Comparison of ENCODE assay signal across 36 mouse cellular contexts in genomic region chr17:64820841-64821593, GRCm38 (mm10). TPM values are rescaled to one million over a fixed set of nuclear protein-coding genes. Genes with fewer than 3 reads are reported as not detected.
DNase-seq lines count a peak whose midpoint lies in the region; ATAC-seq and TF ChIP-seq lines count a peak whose summit lies in the region.
"Had no signal": no experiment of that assay in that cellular context is flagged by ENCODE, and none has a peak within 500 bp of the region (broad histone marks: within the 10 kb centered on the region; RNA-seq: fewer than 3 reads in every experiment).

No protein-coding gene starts in this region.

- TF ChIP-seq CTCF in lung, postnatal 0 days (IDR thresholded peaks at IDR 0.05): no peak

- no peaks in the 10 kb centered on the region for H3K27me3 ChIP-seq in lung, postnatal 0 days (replicated peaks; ENCODE audit: insufficient read depth, low read length)
- no peaks in the 10 kb centered on the region for H3K27me3 ChIP-seq in forebrain, embryonic 11.5 days (ENCODE audit: control insufficient read depth, insufficient read depth, low read length)
- H3K27me3 ChIP-seq: embryonic facial prominence, embryonic 13.5 days; heart, embryonic 13.5 days; intestine, embryonic 15.5 days; limb, embryonic 13.5 days; midbrain, embryonic 12.5 days; neural tube, embryonic 13.5 days; stomach, embryonic 15.5 days had no signal

- no peaks in the 10 kb centered on the region for H3K4me1 ChIP-seq in lung, postnatal 0 days (ENCODE audit: insufficient read depth, low read depth, low read length)
- no peaks in the 10 kb centered on the region for H3K4me1 ChIP-seq in forebrain, embryonic 11.5 days (replicated peaks; ENCODE audit: control insufficient read depth, insufficient read depth, low read length)
- H3K4me1 ChIP-seq: embryonic facial prominence, embryonic 13.5 days; forebrain, embryonic 10.5 days; heart, embryonic 13.5 days; intestine, embryonic 15.5 days; limb, embryonic 13.5 days; neural tube, embryonic 13.5 days; stomach, embryonic 15.5 days had no signal

- H3K4me3 ChIP-seq in lung, postnatal 0 days (ENCODE audit: low read depth, low read length): no peak overlapping the region
- H3K4me3 ChIP-seq in forebrain, embryonic 11.5 days (ENCODE audit: low read depth, low read length): no peak overlapping the region
- H3K4me3 ChIP-seq: embryonic facial prominence, embryonic 13.5 days; forebrain, embryonic 10.5 days; heart, adult 2 months; heart, embryonic 13.5 days; intestine, embryonic 15.5 days; limb, embryonic 13.5 days; megakaryocyte, embryonic 14.5 days; midbrain, embryonic 12.5 days; neural tube, embryonic 13.5 days; stomach, embryonic 15.5 days had no signal

- no peak overlapping the region for H3K27ac ChIP-seq in lung, postnatal 0 days (ENCODE audit: low read length)
- no peak overlapping the region for H3K27ac ChIP-seq in forebrain, embryonic 11.5 days (ENCODE audit: low read depth, low read length)
- H3K27ac ChIP-seq: embryonic facial prominence, embryonic 13.5 days; forebrain, embryonic 10.5 days; heart, adult 2 months; heart, embryonic 13.5 days; intestine, embryonic 15.5 days; kidney, postnatal 0 days; limb, embryonic 13.5 days; liver, embryonic 14.5 days; midbrain, embryonic 12.5 days; neural tube, embryonic 13.5 days; stomach, embryonic 15.5 days had no signal

- TF ChIP-seq EP300 in lung, postnatal 0 days (IDR thresholded peaks at IDR 0.05): no peak

- H3K4me2 ChIP-seq in lung, postnatal 0 days (replicated peaks; ENCODE audit: low read depth, low read length): no peak overlapping the region
- no peak overlapping the region for H3K4me2 ChIP-seq in forebrain, embryonic 11.5 days (ENCODE audit: low read depth, low read length, severe bottlenecking)
- H3K4me2 ChIP-seq: embryonic facial prominence, embryonic 13.5 days; heart, embryonic 13.5 days; intestine, embryonic 15.5 days; limb, embryonic 13.5 days; midbrain, embryonic 12.5 days; neural tube, embryonic 13.5 days; stomach, embryonic 15.5 days had no signal

- no peaks in the 10 kb centered on the region for H3K36me3 ChIP-seq in lung, postnatal 0 days (ENCODE audit: insufficient read depth, low read length)
- no peaks in the 10 kb centered on the region for H3K36me3 ChIP-seq in forebrain, embryonic 11.5 days (ENCODE audit: control insufficient read depth, insufficient read depth, low read length)
- H3K36me3 ChIP-seq: embryonic facial prominence, embryonic 13.5 days; forebrain, embryonic 10.5 days; G1E; heart, embryonic 13.5 days; intestine, embryonic 15.5 days; limb, embryonic 13.5 days; midbrain, embryonic 12.5 days; neural tube, embryonic 13.5 days; stomach, embryonic 15.5 days had no signal

- H3K9me3 ChIP-seq in lung, postnatal 0 days (ENCODE audit: low read length): no peaks in the 10 kb centered on the region
- H3K9me3 ChIP-seq in forebrain, embryonic 11.5 days (ENCODE audit: control insufficient read depth, low read length): no peaks in the 10 kb centered on the region
- H3K9me3 ChIP-seq: embryonic facial prominence, embryonic 13.5 days; forebrain, embryonic 10.5 days; heart, embryonic 13.5 days; intestine, embryonic 15.5 days; limb, embryonic 13.5 days; midbrain, embryonic 12.5 days; neural tube, embryonic 13.5 days; stomach, embryonic 15.5 days had no signal

- H3K9ac ChIP-seq in lung, postnatal 0 days (replicated peaks; ENCODE audit: low read depth): no peak overlapping the region
- H3K9ac ChIP-seq in forebrain, embryonic 11.5 days (ENCODE audit: low read length): no peak overlapping the region
- H3K9ac ChIP-seq: embryonic facial prominence, embryonic 13.5 days; heart, embryonic 13.5 days; intestine, embryonic 15.5 days; limb, embryonic 13.5 days; liver, embryonic 14.5 days; midbrain, embryonic 12.5 days; neural tube, embryonic 13.5 days; stomach, embryonic 15.5 days had no signal

- DNase-seq in heart, adult 11 months: peak; percentile 82
- no peak for DNase-seq in heart, adult 8-10 months (ENCODE audit: low spot score)
- DNase-seq in lung, postnatal 0 days (ENCODE audit: low spot score): peak; percentile 35
- DNase-seq in lung, postnatal 25 days (ENCODE audit: low spot score): no peak
- no peak for DNase-seq in forebrain, embryonic 11.5 days (ENCODE audit: low spot score)
- DNase-seq in right cerebral cortex, postnatal 36 days (ENCODE audit: low spot score in 2 of 2): no peak
- DNase-seq: adrenal gland, adult 8-10 months; cerebellum, adult 11-12 months; cerebellum, adult 9-11 months; gastrocnemius, postnatal 10 days; heart, postnatal 10 days; kidney, adult 2 months; kidney, postnatal 4 days had no signal

- ATAC-seq in lung, postnatal 0 days: peak; percentile 28; the same call in 1 of the 2 replicates
- ATAC-seq in megakaryocyte progenitor cell, adult 5-6 weeks (replicated peaks; ENCODE audit: poor library complexity): peak; percentile 97
- no peak for ATAC-seq in forebrain, embryonic 11.5 days (replicated peaks; ENCODE audit: low FRiP score)
- ATAC-seq: hindbrain, embryonic 16.5 days; intestine, embryonic 15.5 days had no signal

- WGBS in lung, postnatal 0 days: 72% methylated on average over 7 of the region's 7 CpGs
- WGBS in forebrain, embryonic 11.5 days: 89% methylated on average over 7 of the region's 7 CpGs

RNA-seq across cellular contexts. Expression of gene 4930583I09Rik, which starts 14.9 kb away (rescaled TPM):
- not detected for total RNA-seq in heart, adult 8-10 months (2022)
- polyA plus RNA-seq in lung, postnatal 0 days (2015; fragmentation: Nextera tagmentation; extraction: Ambion mirVana): not detected in 2 replicates
- total RNA-seq in megakaryocyte progenitor cell, adult 5-6 weeks (2015): not detected in 2 replicates
- total RNA-seq in megakaryocyte progenitor cell, adult 5-6 weeks (2017): not detected in 2 replicates
- not detected in 2 replicates for polyA plus RNA-seq in forebrain, embryonic 11.5 days (2014; fragmentation: Nextera tagmentation; extraction: Ambion mirVana)
- total RNA-seq: adrenal gland, adult 8-10 months; G1E; gastrocnemius, postnatal 10 days; heart, adult 2 months; heart, postnatal 10 days; layer of hippocampus, adult 8-10 months; layer of hippocampus, postnatal 25 days; left cerebral cortex, adult 8-10 months; left cerebral cortex, postnatal 36 days; midbrain, postnatal 0 days had no signal
- polyA plus RNA-seq: embryonic facial prominence, embryonic 13.5 days; forebrain, embryonic 10.5 days; G1E; heart, adult 2 months; heart, embryonic 13.5 days; hindbrain, embryonic 11.5 days; hindbrain, embryonic 16.5 days; intestine, embryonic 15.5 days; kidney, adult 2 months; kidney, postnatal 0 days; limb, embryonic 13.5 days; liver, embryonic 14.5 days; lung, embryonic 16.5 days; midbrain, embryonic 12.5 days; midbrain, postnatal 0 days; neural tube, embryonic 13.5 days; stomach, embryonic 15.5 days; urinary bladder, adult 2 months had no signal

Comparison
In these comparisons a context has a peak if more than half of its experiments do, and no peak if none do; other contexts are left out.
1. DNase-seq: peak in heart, adult 11 months (single experiment) and lung, postnatal 0 days (single experiment); none in heart, adult 8-10 months (single experiment), lung, postnatal 25 days (single experiment), forebrain, embryonic 11.5 days (single experiment) and right cerebral cortex, postnatal 36 days (0 of 2).